Mouse (Mus musculus): ENCODE data around the gene Proca1. TPM values are rescaled to one million over a fixed set of nuclear protein-coding genes. Genes with fewer than 3 reads are reported as not detected.

Proca1 gene
- total and polyA plus RNA-seq, 3 experiments: 0.70 to 0.80 (median 0.75) TPM

GRCm38 (mm10) chr11:78152299-78153231, 40.6 kb upstream of the Proca1 start:
- DNase-seq: peak; percentile 71
- H3K27me3 ChIP-seq (ENCODE audit: control insufficient read depth, insufficient read depth, low read length): no peaks in the 10 kb centered on the region
- peaks cover 3% of the 10 kb centered on the region; the same call in 1 of the 2 replicates for H3K36me3 ChIP-seq (ENCODE audit: control insufficient read depth, insufficient read depth, low read length)
- H3K27ac ChIP-seq: peak overlapping the region; percentile 61
- no peak for TF ChIP-seq CTCF (IDR thresholded peaks at IDR 0.05)
- TF ChIP-seq EP300 (IDR thresholded peaks at IDR 0.05; ENCODE audit: insufficient read depth, low read depth, low read length): no peak
- TF ChIP-seq POLR2A (IDR thresholded peaks at IDR 0.05; ENCODE audit: insufficient read depth, low read depth, low read length): no peak
- WGBS: 40% methylated on average over 9 of the region's 9 CpGs
- no peaks in the 10 kb centered on the region; the same call in 1 of the 2 replicates for H3K79me2 ChIP-seq (replicated peaks; ENCODE audit: control insufficient read depth, insufficient read depth, low read length)
- no peak overlapping the region for H3K4me3 ChIP-seq
- peaks cover 5% of the 10 kb centered on the region for H3K4me1 ChIP-seq (ENCODE audit: control insufficient read depth, insufficient read depth, low read length)
- intact Hi-C loops (cut with DNase I): loop anchor here (5.0 kb wide), 1 partner anchor 90 kb away; no protein-coding TSS in a partner anchor
- H3K9ac ChIP-seq (ENCODE audit: low read depth, low read length): no peak overlapping the region

- H3K27ac ChIP-seq: no peak overlapping the region; the same call in 1 of the 2 replicates
- TF ChIP-seq EP300 (IDR thresholded peaks at IDR 0.05; ENCODE audit: insufficient read depth, low read depth, low read length): no peak
- TF ChIP-seq CTCF (IDR thresholded peaks at IDR 0.05): no peak
- no peak for TF ChIP-seq POLR2A (IDR thresholded peaks at IDR 0.05; ENCODE audit: insufficient read depth, low read depth, low read length)
- 80% methylated on average over 13 of the region's 13 CpGs for WGBS
- no peak overlapping the region for H3K4me3 ChIP-seq
- no peak overlapping the region for H3K9ac ChIP-seq (ENCODE audit: low read depth, low read length)
- intact Hi-C loops (cut with DNase I): loop anchor here (5.0 kb wide), 1 partner anchor 91 kb away; no protein-coding TSS in a partner anchor
- H3K79me2 ChIP-seq (replicated peaks; ENCODE audit: control insufficient read depth, insufficient read depth, low read length): no peaks in the 10 kb centered on the region
- peaks cover 3% of the 10 kb centered on the region; the same call in 1 of the 2 replicates for H3K36me3 ChIP-seq (ENCODE audit: control insufficient read depth, insufficient read depth, low read length)
- no peak for DNase-seq
- peaks cover 5% of the 10 kb centered on the region for H3K4me1 ChIP-seq (ENCODE audit: control insufficient read depth, insufficient read depth, low read length)
- H3K27me3 ChIP-seq (ENCODE audit: control insufficient read depth, insufficient read depth, low read length): no peaks in the 10 kb centered on the region
Observed at GRCm38 (mm10) chr11:78153778-78154177, 39.4 kb upstream of the Proca1 start.

- H3K79me2 ChIP-seq (replicated peaks; ENCODE audit: control insufficient read depth, insufficient read depth, low read length): no peaks in the 10 kb centered on the region
- H3K27ac ChIP-seq: no peak overlapping the region
- WGBS: 79% methylated on average over 5 of the region's 5 CpGs
- H3K9ac ChIP-seq (ENCODE audit: low read depth, low read length): no peak overlapping the region
- H3K4me1 ChIP-seq (ENCODE audit: control insufficient read depth, insufficient read depth, low read length): peaks cover 5% of the 10 kb centered on the region
- no peak for DNase-seq
- no peaks in the 10 kb centered on the region for H3K27me3 ChIP-seq (ENCODE audit: control insufficient read depth, insufficient read depth, low read length)
- intact Hi-C loops (cut with DNase I): no loop called here
- H3K36me3 ChIP-seq (ENCODE audit: control insufficient read depth, insufficient read depth, low read length): peaks cover 3% of the 10 kb centered on the region; the same call in 1 of the 2 replicates
- H3K4me3 ChIP-seq: no peak overlapping the region
- TF ChIP-seq CTCF (IDR thresholded peaks at IDR 0.05): no peak
- TF ChIP-seq EP300 (IDR thresholded peaks at IDR 0.05; ENCODE audit: insufficient read depth, low read depth, low read length): no peak
- no peak for TF ChIP-seq POLR2A (IDR thresholded peaks at IDR 0.05; ENCODE audit: insufficient read depth, low read depth, low read length)
Observed at GRCm38 (mm10) chr11:78155674-78156073, 37.5 kb upstream of the Proca1 start.

GRCm38 (mm10) chr11:78156156-78156699, 37.0 kb upstream of the Proca1 start:
- Histone ChIP-seq H3K36me3 (ENCODE audit: control insufficient read depth, insufficient read depth, low read length) (peaks cover 3% of the 10 kb centered on the region; the same call in 1 of the 2 replicates), H3K4me1 (ENCODE audit: control insufficient read depth, insufficient read depth, low read length) (peaks cover 5% of the 10 kb centered on the region), H3K4me3 (no peak overlapping the region), H3K9ac (ENCODE audit: low read depth, low read length) (no peak overlapping the region), H3K27ac (no peak overlapping the region), H3K79me2 (replicated peaks; ENCODE audit: control insufficient read depth, insufficient read depth, low read length) (no peaks in the 10 kb centered on the region), H3K27me3 (ENCODE audit: control insufficient read depth, insufficient read depth, low read length) (no peaks in the 10 kb centered on the region)
- WGBS: 79% methylated on average over 6 of the region's 6 CpGs
- TF ChIP-seq CTCF (IDR thresholded peaks at IDR 0.05) (no peak), EP300 (IDR thresholded peaks at IDR 0.05; ENCODE audit: insufficient read depth, low read depth, low read length) (no peak), POLR2A (IDR thresholded peaks at IDR 0.05; ENCODE audit: insufficient read depth, low read depth, low read length) (no peak)
- no peak for DNase-seq
- intact Hi-C loops (cut with DNase I): no loop called here

- intact Hi-C loops (cut with DNase I): loop anchor here (1.0 kb wide), 1 partner anchor 18 kb away; no protein-coding TSS in a partner anchor
- no peaks in the 10 kb centered on the region for H3K36me3 ChIP-seq (ENCODE audit: control insufficient read depth, insufficient read depth, low read length)
- H3K4me3 ChIP-seq: no peak overlapping the region
- 16% methylated on average over 2 of the region's 2 CpGs for WGBS
- peaks cover 3% of the 10 kb centered on the region; the same call in 1 of the 2 replicates for H3K4me1 ChIP-seq (ENCODE audit: control insufficient read depth, insufficient read depth, low read length)
- peak; percentile 59 to 75 for DNase-seq
- TF ChIP-seq CTCF (IDR thresholded peaks at IDR 0.05) (no peak; the same call in 1 of the 2 replicates), POLR2A (IDR thresholded peaks at IDR 0.05; ENCODE audit: insufficient read depth, low read depth, low read length) (no peak), EP300 (IDR thresholded peaks at IDR 0.05; ENCODE audit: insufficient read depth, low read depth, low read length) (peak; percentile 92)
- H3K27ac ChIP-seq: no peak overlapping the region
- no peak overlapping the region for H3K9ac ChIP-seq (ENCODE audit: low read depth, low read length)
- no peaks in the 10 kb centered on the region for H3K27me3 ChIP-seq (ENCODE audit: control insufficient read depth, insufficient read depth, low read length)
- H3K79me2 ChIP-seq (replicated peaks; ENCODE audit: control insufficient read depth, insufficient read depth, low read length): no peaks in the 10 kb centered on the region
Observed at GRCm38 (mm10) chr11:78159096-78159495, 34.1 kb upstream of the Proca1 start.
